Mouse (Mus musculus): ENCODE measurements at regions not wholly inside any gene's neighbourhood (a gene's known extent, or its start where the extent isn't known, plus 50 kb on each side); places are given as distances from the start of the nearest gene placed in this dataset.

DNA sequence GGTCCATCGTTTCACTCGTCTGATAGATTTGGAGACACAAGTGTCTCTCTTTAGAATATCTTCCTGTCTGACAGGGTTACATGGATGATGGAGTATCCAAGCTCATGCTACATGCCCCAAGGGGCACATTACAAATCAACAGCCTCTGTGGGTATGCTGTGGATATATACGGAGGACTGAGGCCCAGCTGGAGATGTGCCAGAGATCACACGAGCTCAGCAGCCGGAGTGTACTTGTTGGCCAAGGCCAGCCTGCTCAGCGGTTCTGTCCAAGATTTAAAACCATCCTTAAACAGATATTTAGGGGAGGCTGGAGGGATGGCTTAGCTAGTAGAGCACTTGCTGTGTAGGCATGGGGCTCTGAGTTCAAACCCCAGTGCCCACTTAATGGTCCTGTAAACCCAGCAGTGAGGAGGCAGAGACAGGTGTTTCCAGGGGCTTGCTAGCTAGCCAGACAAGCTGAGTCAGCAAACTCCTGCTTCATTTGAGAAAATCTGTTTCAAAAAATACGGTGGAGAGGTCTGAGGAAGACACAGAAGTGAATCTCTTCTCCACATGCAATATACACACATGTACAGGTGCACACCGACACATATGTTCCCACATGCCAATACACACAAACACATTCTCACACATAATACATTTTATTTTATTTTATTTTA lies 85.6 kb upstream of the Aldh1b1 start:
- DNase-seq (ENCODE audit: low read depth, low spot score): no peak

DNA sequence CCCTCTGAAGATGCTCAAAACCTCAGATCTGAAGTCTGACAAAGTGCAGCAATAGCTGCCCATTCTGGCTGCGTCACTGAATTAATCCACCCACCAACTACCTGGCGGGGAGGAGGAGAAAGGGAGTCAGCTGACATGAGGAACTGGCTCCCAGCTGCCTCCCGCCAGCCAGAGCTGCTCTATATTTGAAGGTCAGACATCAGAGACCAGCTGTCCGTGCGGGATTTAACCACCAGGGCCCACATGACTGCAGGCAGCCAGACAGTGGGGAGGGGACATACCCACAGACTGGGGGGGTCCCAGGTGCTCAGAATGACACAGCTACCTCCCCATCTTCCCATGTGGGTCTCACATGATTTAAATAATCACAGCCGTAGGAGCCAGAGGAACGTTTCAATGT lies 94.8 kb upstream of the Aldh1b1 start:
- DNase-seq (ENCODE audit: low read depth, low spot score): no peak

DNA sequence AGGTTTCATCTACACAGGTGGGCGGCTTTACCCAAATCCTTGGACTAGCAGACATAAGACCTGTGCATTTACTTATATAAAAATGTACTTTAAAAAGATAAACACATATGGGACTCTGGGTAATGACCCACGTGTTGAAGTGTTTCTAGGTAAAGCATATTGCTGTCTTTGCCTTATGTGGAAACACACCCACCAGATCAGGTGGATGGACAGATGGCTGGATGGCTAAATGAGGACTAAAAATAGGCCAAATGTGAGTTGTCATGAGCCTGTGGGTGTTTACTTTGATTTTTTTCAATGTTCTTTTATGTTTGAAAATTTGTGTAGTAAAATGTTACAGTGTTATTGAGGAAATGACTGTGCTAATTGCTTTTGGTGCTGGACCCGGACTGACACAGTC lies 99.2 kb upstream of the Aldh1b1 start:
- no peak for DNase-seq (ENCODE audit: low read depth, low spot score)

DNA sequence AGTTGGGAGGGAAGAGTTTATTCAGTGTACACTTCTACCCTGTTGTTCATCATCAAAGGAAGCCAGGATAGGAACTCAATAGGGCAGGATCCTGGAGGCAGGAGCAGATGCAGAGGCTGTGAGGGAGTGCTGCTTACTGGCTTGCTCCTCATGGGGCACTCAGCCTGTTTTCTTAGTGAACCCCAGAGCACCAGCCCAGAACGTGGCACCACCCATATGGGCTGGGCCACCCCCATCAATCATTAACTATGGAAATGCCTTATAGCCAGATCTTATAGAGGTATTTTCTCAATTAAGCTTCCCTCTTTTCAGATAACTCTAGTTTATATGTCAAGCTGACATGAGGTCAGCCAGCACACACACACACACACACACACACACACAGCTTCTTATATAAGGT lies 103.6 kb upstream of the Aldh1b1 start:
- no peak for DNase-seq (ENCODE audit: low read depth, low spot score)

DNA sequence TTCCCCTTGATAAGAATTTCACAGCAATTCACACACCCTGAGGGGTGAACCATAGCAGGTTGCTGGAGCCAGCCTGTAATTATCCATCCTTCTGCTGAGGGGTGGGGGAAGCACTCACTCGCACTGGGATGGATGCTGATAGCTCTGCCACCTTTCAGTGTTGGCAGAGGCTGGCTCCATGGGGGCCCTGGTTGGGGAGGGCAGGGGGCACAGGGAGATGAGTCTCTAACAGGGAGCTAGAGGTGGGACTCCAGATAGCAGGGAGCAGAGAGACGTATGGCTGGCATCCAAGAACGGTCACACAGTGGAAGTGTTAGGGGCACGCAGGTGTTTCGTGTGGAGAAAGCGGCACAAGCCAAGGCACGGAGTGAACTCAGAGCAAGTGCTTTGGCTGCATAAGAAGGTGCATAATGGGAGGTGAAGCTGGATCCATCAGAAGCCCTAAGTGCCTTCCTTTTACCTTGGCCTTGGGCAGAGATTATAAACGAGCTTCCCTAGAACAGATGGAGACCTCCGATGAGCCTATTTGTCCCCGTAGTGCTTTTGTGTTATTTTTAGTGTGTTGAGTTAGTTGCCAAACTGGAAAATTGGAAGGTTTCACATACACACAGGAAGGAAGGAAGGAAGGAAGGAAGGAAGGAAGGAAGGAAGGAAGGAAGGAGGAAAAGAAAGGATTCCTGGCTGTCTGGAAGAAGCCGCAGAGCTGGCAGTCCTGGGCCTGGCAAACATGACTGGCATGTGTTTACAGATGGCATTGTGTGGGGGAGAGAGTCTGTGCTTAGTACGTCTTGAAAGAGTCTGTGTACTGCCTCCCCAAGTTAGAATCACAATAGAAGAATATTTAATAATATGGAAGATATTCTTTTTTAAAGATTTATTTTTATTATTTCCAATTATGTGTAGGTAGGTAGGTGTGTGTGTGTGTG lies 108.6 kb upstream of the Aldh1b1 start:
- no peak for DNase-seq (ENCODE audit: low read depth, low spot score)

DNA sequence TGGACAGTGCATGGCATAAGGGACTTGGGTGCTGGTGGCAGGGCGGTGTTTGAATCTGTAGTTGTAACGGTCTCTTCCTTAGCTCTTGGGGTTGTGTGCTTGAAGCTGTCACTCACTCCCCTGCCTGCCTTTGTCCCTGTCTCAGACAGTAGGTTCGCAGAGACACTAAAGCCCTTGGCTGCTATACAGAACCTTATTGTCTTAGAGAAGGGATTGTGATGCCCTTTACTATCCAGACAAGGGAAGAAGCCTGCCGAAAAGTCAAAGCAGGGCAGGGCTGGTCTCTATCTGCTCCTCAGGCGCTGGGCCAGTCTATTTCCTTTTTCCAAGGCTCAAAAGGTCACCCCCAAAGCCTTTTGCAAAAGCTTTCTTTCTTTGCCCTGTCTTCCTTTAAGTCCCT lies 109.2 kb upstream of the Aldh1b1 start:
- no peak for DNase-seq (ENCODE audit: low read depth, low spot score)

DNA sequence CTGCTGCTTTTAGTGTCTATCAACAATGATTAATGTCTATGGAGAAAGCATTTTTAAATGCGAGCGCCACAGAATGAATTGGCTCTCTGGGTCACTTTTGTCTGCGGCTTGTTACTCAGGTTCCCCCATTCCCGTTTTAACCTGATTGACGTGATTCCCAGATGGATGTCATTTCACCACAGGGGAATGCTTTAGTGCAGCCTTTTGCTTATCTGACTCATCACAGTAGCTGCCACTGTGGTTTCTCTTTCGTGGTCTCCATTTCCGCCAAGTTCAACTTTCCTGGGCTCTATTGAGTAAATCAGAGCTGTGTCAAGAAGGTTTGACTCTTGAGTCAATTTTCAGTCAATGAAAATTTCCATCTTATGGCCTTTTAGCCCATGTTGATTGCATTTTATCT lies 110.6 kb upstream of the Aldh1b1 start:
- no peak for DNase-seq (ENCODE audit: low read depth, low spot score)

DNA sequence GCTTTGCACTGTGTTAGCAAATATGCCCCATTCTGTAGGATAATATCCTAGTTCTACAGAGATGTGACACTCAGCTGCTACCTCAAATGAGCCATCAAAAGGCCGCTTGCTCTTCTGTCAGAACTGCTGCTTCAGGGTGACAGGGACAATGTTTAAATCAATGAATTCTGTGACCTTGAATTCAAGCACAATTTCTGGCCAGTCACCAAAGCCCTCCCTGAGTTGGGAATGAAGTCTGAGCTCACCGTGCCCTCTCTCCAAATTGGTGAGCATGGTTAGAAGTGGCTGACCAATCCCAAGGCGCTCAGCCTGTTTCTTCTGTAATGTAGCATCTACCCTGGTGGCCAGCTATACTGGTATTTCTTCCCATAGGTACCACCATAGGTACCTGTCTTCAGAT lies 113.8 kb upstream of the Aldh1b1 start:
- no peak for DNase-seq (ENCODE audit: low read depth, low spot score)

DNA sequence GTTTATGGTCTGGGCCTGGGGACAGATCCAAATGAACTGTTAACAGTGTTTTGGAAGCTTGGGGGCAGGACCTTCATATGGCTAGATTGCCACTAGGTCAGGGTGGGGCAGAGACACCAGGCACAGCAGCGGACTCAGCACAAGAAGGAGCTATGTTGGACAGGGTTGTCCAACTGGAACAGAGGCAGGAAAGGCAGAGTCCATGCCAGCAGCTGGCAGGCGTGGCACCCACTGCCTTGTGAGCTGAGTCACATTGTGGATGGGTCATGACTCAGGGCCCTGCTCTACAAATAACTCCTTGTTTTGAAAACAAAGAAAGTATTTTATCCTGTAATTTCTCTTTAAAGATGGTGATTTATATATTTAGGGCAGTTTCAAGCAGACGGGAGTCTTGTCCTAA lies 115.6 kb upstream of the Aldh1b1 start:
- DNase-seq (ENCODE audit: low read depth, low spot score): no peak

DNA sequence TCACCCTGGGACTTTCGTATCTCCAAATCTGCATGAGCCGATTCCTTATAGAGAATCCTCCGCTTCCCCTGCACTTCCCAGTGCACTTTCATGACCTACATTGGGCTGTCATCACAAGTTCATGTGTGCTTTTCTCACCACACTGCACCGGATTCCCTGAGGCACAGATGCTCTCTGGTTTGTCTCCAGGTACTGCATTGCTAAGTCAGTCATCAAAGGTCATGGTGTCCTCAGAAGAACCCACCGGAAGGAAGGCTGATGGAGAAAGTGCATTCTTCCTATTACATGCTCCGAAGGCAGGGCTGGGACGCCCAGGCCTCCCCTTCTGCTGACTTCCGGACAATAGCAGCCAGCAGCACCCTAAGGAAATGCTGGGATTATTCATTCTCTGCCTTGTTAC lies 116.1 kb upstream of the Aldh1b1 start:
- DNase-seq (ENCODE audit: low read depth, low spot score): no peak

DNA sequence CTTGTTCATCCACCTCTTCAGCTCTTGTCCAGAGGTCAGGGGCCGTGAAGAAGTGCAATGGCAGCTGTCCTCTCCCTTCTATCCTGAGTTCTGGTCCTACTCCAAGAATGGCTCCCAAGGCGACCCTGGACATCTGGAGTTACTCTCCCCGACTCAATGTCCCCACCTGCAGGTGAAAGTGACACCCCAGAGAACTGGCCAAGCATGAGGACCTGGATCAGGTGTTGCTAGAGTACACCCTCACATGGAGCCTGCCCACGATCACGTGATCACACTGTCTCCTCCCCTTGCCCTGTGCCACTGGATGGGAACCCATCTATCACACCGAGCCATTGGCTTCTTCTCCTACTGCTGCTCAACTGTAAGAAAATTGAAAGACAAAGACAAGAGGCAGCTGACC lies 122.7 kb upstream of the Aldh1b1 start:
- DNase-seq (ENCODE audit: low read depth, low spot score): no peak

DNA sequence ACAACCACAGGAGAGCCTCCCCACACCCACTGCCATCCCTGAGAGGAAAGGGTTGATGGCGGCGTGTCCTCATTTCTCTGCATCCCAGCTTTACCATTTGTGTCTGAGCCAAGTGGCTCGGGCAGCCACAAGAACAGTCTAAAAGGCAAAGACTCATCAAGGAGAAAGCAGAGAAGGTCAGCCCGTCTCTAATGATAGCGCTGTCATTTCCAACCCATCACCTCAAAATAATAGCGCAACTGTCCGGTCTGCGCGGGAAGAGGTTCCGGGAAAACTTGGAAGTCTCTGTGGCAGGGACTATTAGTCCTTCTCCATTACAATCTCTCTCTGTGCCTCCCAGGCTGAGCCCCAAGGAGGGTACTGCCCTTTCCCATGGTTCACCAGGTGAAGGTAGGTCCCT lies 124.5 kb upstream of the Aldh1b1 start:
- DNase-seq (ENCODE audit: low read depth, low spot score): no peak

DNA sequence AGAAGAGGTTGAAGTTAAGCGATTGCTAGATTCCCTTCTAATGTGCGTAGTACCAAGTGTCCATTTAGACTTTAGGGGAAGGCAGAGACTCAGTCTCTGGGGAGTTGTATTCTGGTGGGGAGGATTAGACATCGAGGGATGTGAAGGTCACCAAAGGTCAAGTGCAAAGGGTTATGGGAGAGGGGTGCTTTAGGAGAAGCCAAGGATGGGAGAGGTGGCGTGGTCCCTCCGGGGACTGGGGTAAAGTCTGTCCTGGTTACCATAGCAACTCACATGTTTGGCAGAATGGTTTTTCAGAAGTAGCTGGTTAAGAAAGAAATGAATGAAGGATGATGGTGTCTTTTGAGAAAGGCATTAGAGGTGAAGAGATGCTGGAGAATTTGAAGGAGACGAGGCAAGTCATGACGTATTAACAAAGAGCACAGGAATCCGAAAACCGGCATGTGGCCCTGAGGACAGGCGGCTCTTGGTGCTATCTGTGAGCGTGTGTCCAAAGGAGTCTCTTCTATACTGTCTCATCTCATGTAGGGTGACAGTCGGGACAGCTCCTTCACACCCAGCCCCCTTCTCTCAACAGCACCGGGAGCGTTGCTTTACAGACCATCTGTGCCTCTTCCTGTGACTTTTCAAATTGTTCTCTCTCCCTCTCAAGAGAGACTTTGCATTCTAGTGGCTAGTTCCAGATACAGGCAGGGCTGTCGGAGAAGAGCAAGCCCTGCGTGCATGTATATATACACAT lies 125.6 kb upstream of the Aldh1b1 start:
- no peak for DNase-seq (ENCODE audit: low read depth, low spot score)

DNA sequence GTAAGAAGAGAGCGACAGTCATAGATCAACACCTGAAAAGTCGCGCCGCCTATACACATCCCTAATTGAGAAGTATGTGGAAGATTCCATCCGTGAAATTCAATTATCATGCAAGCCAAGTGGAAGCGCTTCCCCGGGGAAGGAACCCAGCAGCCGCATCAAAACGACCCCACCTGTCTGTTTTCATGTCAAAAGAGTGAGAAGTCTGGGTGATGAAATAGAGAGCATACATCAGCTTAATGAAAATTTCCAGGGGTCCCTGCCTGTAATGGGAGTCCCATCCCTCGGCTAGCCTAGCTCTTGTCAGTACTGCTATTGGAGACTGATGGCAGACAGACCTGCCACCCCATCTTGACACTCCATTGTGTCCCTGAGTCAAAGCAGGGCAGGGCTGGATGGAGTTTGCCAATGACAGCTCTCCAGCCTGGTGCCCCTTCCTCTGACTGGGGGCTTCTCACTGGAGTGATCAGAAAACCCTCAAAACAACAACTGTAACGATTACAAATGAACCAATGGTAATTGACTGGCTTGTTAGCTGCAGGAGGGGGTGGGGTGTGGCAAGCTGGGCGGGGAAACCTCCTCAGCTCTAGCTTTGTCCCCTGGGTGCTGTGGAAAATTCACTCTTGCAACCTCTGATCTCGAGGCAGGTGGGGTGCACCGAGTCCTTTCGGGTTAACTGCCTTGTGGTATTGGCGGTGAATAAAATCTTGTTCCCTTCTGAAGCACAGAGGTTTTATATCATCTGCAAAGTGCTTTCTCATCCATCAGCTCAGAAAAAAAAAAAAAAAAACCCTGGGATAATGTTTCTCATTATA lies 126.4 kb upstream of the Aldh1b1 start:
- DNase-seq (ENCODE audit: low read depth, low spot score): no peak

DNA sequence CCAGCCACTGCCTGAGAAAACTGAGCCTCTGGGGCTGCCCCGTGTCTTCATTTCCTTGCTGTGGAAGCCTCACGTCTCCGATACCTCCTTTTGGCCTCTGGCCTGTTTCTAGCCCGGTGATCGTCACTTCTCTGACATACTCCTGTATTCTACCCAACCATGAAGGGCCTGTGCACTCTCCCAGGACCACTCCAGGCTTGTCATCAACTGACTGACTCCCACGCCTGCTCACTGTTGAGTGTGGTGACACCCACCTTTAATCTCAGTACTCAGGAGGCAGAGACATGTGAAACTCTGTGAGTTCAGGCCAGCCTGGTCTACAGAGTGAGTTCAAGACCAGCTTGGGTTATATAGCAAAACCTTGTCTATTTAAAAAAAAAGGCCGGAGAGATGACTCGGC lies 132.1 kb upstream of the Shb start:
- DNase-seq (ENCODE audit: low read depth, low spot score): no peak

DNA sequence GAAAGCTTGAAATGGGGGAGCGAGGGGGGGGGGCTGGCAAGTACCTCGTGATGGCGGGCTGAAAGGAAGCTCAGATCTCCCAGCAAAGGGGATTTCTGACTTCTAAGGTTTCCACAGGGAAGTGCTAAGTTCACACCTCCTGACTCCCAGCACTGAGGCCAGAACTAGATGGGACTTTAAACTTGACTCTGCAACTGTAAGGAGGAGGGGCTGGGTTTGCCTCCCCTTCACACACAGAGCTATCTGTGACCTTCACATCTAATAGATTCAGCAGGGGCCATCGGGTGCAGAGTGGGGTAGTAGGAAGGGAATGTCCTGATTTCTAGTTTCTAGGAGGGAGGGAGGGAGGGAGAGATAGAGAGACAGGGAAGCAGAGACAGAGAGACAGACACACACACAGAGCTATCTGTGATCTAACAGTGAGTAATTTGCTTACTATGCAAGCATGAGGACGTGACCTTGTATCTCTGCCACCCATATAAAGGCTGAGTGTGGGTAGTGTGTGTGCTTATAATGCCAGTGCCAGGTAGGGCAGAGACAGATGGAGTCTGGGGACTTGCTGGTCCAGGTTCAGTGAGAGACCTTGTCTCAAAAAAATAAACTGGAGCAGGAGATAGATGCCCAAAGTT lies 125.2 kb upstream of the Shb start:
- no peak for DNase-seq (ENCODE audit: low read depth, low spot score)

DNA sequence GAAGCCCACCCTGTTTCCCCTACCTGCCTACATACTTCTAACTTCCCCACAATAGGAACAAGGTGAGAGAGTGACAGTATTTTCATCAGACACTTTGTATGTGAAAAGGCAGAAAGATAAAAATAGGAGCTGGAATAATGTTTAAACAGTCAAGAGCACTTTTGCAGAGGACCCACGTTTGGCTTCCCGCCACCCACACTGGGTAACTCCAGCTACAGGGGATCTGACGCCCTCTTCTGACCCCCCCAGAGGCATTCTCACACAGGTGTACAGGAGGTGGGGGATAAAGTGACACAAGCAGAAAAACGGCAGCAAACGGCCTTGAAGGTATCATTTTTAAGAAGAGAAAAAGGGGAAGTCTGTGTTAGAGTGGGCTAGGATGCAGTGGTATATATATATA lies 123.5 kb upstream of the Shb start:
- no peak for DNase-seq (ENCODE audit: low read depth, low spot score)

DNA sequence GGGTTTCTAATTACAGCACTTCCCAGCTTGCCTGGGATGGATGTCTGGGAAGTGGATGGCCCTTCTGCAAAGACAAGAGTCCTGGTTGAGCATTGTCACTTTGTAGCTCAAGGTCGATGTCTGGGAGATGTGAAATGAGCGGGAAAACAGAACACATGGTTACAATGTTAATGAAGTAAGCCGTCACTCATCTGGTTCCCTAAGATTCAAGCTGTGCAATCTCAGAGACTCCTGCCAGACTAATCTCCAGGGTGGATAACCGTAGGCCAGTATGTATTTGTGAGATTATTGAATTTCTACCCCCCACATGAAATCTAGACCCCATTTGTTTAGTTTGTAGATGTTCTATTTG lies 122.5 kb upstream of the Shb start:
- no peak for DNase-seq (ENCODE audit: low read depth, low spot score)

DNA sequence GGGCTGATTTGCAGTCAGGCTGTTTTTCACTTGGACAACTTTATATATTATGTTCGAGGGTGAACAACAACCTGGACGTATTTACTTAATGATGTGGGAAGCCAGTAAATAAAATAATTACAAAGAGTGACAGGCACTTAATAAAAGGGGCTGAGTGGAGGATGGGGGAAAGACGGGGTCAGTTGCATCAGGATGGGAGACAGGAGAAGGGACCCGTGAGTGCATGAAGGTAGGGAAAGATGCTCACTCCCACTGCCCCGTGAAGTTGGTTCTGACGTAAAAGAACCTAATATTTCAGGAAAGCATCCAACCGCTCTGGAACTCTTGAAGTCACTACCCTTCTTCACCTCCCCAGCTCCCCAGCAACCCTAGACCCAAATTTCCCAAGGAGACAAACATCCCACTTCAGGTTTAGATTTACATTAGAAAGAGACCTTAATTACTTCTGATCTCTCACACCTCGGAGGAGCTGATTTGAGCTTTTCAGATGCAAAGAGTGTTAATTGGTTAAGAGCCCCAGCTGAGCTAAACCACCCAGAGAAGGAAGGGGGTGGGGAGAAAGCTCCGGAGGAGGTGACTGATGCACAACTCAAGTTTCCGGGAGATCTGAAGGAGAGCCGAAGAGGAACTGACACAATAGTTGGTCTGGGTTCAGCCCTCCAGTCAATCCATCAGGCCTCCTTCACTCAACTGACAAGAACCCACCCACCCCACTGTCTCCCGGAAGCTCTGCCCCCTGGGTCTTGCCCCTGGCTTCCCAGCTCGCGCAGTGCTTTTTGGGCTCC lies 121.9 kb upstream of the Shb start:
- DNase-seq (ENCODE audit: low read depth, low spot score): no peak

DNA sequence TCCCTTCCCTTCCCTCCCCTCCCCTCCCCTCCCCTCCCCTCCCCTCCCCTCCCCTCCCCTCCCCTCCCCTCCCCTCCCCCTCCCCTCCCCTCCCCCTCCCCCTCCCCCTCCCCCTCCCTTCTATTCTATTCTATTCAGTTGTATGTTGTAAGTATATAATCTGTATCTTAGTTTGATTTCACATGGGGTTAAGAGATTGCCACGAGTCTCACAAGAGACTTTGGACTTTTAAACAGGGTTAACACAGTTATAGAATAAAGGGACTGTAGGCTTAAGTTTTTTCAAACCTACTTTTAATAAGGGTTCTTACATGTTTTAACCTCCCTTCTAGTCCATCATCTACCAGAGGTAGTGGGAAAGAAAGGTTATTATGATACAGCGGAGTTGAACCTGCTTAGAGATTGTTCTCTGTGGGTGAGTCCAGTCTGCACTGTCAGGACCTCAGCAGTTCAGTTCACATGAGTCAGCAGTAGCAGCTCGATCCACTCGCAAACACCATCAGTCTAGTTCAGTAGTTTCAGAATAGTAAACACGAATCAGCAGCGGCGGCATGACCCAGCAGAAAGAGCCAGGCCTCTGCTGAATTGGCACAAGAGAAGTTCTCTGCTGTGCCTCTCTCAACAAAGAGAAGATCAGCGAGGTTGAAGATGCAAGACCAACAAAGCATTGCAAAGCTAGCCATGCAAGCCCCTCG lies 116.8 kb upstream of the Shb start:
- no peak for DNase-seq (ENCODE audit: low read depth, low spot score)
